Mouse (Mus musculus): ENCODE data around the gene Arhgef2. TPM values are rescaled to one million over a fixed set of nuclear protein-coding genes. Genes with fewer than 3 reads are reported as not detected.

Gene Arhgef2
- total RNA-seq, 2 experiments from 2014 or later: 257 to 264 TPM

- intact Hi-C loops (cut with DNase I): loop anchor here (10.0 kb wide), 1 partner anchor 391 kb away; no protein-coding TSS in a partner anchor
- DNase-seq (ENCODE audit: extremely low spot score in 1 of 2, low spot score in 2 of 2): no peak
Measured at GRCm38 (mm10) chr3:88695545-88695944, 89.8 kb downstream of the Arhgef2 start.

Other genes with a start within 250 kb of the Arhgef2 start
- 1 to 10 TPM; 3.5 to 3.6 TPM for gene Paqr6, start 241.4 kb upstream of the Arhgef2 start, total RNA-seq (2021)
- gene Bglap3, start 233.2 kb upstream of the Arhgef2 start, total RNA-seq (2021): under 1 TPM in 1 of 2 experiments, not detected in 1; 0.66 TPM
- gene Bglap2, start 227.3 kb upstream of the Arhgef2 start, total RNA-seq (2021): not detected
- 1 to 10 TPM in 1 of 2 experiments, under 1 TPM in 1; 0.95 to 2.6 TPM for gene Bglap, start 221.5 kb upstream of the Arhgef2 start, total RNA-seq (2021)
- 10 to 100 TPM; 10.3 to 11.5 TPM for gene Pmf1, start 195.6 kb upstream of the Arhgef2 start, total RNA-seq (2021)
- gene Slc25a44, start 180.8 kb upstream of the Arhgef2 start, total RNA-seq (2021): 10 to 100 TPM; 60.3 to 62.5 TPM
- gene Sema4a, start 144.8 kb upstream of the Arhgef2 start, total RNA-seq (2021): 10 to 100 TPM; 46.5 to 52.6 TPM
- gene Lmna, start 96.0 kb upstream of the Arhgef2 start, total RNA-seq (2021): 10 to 100 TPM; 47.2 to 48.6 TPM
- 10 to 100 TPM in 1 of 2 experiments, 1 to 10 TPM in 1; 6.9 to 10.7 TPM for gene Mex3a, start 73.6 kb upstream of the Arhgef2 start, total RNA-seq (2021)
- gene Rab25, start 57.7 kb upstream of the Arhgef2 start, total RNA-seq (2021): not detected
- gene Lamtor2, start 52.9 kb upstream of the Arhgef2 start, total RNA-seq (2021): 100 to 1,000 TPM; 109 to 110 TPM
- gene Ubqln4, start 52.2 kb upstream of the Arhgef2 start, total RNA-seq (2021): 10 to 100 TPM; 78.8 to 82.6 TPM
- 100 to 1,000 TPM; 127 to 128 TPM for gene Ssr2, start 30.1 kb upstream of the Arhgef2 start, total RNA-seq (2021)
- gene Rxfp4, start 47.2 kb downstream of the Arhgef2 start, total RNA-seq (2021): not detected
- 10 to 100 TPM; 52.0 to 55.7 TPM for gene Khdc4, start 79.8 kb downstream of the Arhgef2 start, total RNA-seq (2021)
- 10 to 100 TPM; 42.9 to 55.5 TPM for gene Rit1, start 110.9 kb downstream of the Arhgef2 start, total RNA-seq (2021)
- gene Syt11, start 169.2 kb downstream of the Arhgef2 start, total RNA-seq (2021): 100 to 1,000 TPM; 433 to 447 TPM
- gene Gon4l, start 229.3 kb downstream of the Arhgef2 start, total RNA-seq (2021): 10 to 100 TPM; 43.1 to 44.8 TPM